21 mouse cellular contexts compared by ENCODE assay signal in genomic region chr13:4603431-4603830, GRCm38 (mm10). TPM values are rescaled to one million over a fixed set of nuclear protein-coding genes. Genes with fewer than 3 reads are reported as not detected.
"Had no signal": no experiment of that assay in that cellular context is flagged by ENCODE, and none has a peak within 500 bp of the region (broad histone marks: within the 10 kb centered on the region; RNA-seq: fewer than 3 reads in every experiment).

No protein-coding gene starts in this region.

RNA-seq across cellular contexts. Expression of gene Akr1c21, which starts 29.6 kb away (rescaled TPM):
- polyA plus RNA-seq: heart, embryonic 10.5 days; heart, embryonic 12.5 days; heart, embryonic 13.5 days; heart, embryonic 14.5 days; heart, embryonic 15.5 days; heart, embryonic 16.5 days; heart, postnatal 0 days; hindbrain, embryonic 10.5 days; hindbrain, embryonic 11.5 days; hindbrain, embryonic 12.5 days; hindbrain, embryonic 13.5 days; hindbrain, embryonic 14.5 days; hindbrain, embryonic 15.5 days; hindbrain, embryonic 16.5 days; hindbrain, postnatal 0 days; inflammation-experienced regulatory T-cells, adult 6 months; intestine, embryonic 14.5 days; intestine, embryonic 15.5 days; intestine, embryonic 16.5 days; intestine, postnatal 0 days; large intestine, adult 2 months had no signal
